Mouse (Mus musculus) hindbrain, embryonic 13.5 days (tissue): Measurements from ENCODE around the gene Oasl2. TPM values are rescaled to one million over a fixed set of nuclear protein-coding genes. Genes with fewer than 3 reads are reported as not detected.
"Not testable (repeated sequence)": the region's sequence is repeated elsewhere in the genome, so short reads cannot be mapped to it uniquely, and the experiment has no call there.

Experiments
- ATAC-seq: fragments of 200-750 bp; cut with Nextera tagmentation; 2 replicates; pipeline ENCODE4 v1.8.0; 2017; ENCODE audit warnings: moderate TSS enrichment; ENCODE audit not compliant: low FRiP score
- H3K27ac ChIP-seq: fragments of 300-500 bp; sonication (generic); 2 replicates; pipeline ENCODE4 v1.5.1; 2015; ENCODE audit warnings: inconsistent platforms, mild to moderate bottlenecking, moderate library complexity
- H3K27me3 ChIP-seq: fragments of 300-500 bp; sonication (generic); 2 replicates; pipeline ENCODE4 v1.6.1; 2015; ENCODE audit warnings: mild to moderate bottlenecking, inconsistent platforms
- H3K36me3 ChIP-seq: fragments of 300-500 bp; sonication (generic); 2 replicates; pipeline ENCODE4 v1.6.1; 2015; ENCODE audit warnings: mild to moderate bottlenecking, inconsistent platforms
- H3K4me1 ChIP-seq: fragments of 300-500 bp; sonication (generic); replicated peaks from 2 replicates; pipeline ENCODE4 v1.6.1; 2015; ENCODE audit warnings: inconsistent platforms
- H3K4me2 ChIP-seq: fragments of 300-500 bp; sonication (generic); 2 replicates; pipeline ENCODE4 v1.6.1; 2015; ENCODE audit warnings: inconsistent platforms, mild to moderate bottlenecking, moderate library complexity
- H3K4me3 ChIP-seq: fragments of 300-500 bp; sonication (generic); 2 replicates; pipeline ENCODE4 v1.5.1; 2015; ENCODE audit warnings: mild to moderate bottlenecking, inconsistent platforms
- H3K9ac ChIP-seq: fragments of 300-500 bp; sonication (generic); 2 replicates; pipeline ENCODE4 v1.6.1; 2015; ENCODE audit warnings: mild to moderate bottlenecking, inconsistent platforms
- H3K9me3 ChIP-seq: fragments of 300-500 bp; sonication (generic); 2 replicates; pipeline ENCODE4 v1.6.1; 2016; ENCODE audit warnings: inconsistent platforms
- WGBS: fragments of 180-500 bp; shearing (Covaris S2); methylation state at CpG from one replicate; pipeline ENCODE4 v1.1.7; 2015; 5-methylcytosine and 5-hydroxymethylcytosine counted together
- polyA plus RNA-seq: library from polyadenylated mRNA; unstranded; fragments of >200 nt; fragmentation: Nextera tagmentation; extraction: Ambion mirVana; gene quantifications from 2 replicates; pipeline ENCODE4 v1.2.1, GENCODE M21; 2015

The Oasl2 gene
- polyA plus RNA-seq, 1 experiment from 2014 or later, result 3.5 TPM

DNA sequence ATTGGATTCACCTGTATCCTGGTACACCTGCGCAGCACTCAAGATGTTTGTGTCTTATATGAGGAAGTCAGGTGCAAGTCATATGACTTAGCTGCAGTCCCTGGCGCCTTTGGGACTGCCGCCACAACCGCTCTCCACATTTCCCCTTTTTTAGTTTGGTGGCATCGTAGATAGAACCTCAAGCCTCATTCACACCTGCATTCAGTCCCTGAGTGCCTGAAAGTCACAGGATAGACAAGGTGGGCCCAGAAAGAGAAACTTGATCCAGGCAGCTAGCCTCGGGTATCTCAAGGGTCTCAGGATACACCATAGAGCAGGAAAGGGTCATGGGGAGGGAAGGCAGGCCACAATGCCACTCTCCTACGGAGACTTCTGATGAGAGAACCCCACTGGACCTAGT, 14.4 kb upstream of the Oasl2 start:
- not testable (repeated sequence) for H3K36me3 ChIP-seq, H3K27me3 ChIP-seq, H3K9me3 ChIP-seq, H3K9ac ChIP-seq, H3K4me2 ChIP-seq, H3K4me1 ChIP-seq, H3K4me3 ChIP-seq, ATAC-seq, H3K27ac ChIP-seq
- WGBS, result 89% methylated on average over 7 of the region's 7 CpGs

DNA sequence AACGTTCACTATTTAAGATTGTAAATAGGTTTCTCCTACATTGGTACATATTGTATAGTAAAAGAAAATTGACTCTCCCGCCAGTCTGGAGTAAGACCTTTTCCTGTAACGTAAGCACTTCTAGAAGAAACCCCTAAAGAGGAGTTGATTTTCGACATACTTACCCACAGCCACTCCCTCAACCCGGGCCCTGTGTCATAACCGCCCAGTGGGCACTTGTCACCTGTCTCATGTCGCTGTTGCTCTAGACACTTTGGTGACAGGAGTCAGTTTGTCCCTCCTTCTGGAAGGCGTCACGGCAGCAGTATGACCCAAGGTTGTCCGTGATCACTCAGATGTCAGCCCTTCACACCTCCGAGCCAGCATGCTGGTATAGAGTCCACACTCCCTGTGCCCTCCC, 13.7 kb upstream of the Oasl2 start:
- H3K36me3 ChIP-seq, result no peaks in the 10 kb centered on the region
- H3K9ac ChIP-seq, result no peak overlapping the region
- no peaks in the 10 kb centered on the region for H3K9me3 ChIP-seq
- WGBS, result 94% methylated on average over 11 of the region's 11 CpGs
- no peak overlapping the region for H3K27ac ChIP-seq
- H3K4me3 ChIP-seq, result no peak overlapping the region
- no peak for ATAC-seq
- no peaks in the 10 kb centered on the region for H3K4me1 ChIP-seq
- no peak overlapping the region for H3K4me2 ChIP-seq
- H3K27me3 ChIP-seq, result no peaks in the 10 kb centered on the region

DNA sequence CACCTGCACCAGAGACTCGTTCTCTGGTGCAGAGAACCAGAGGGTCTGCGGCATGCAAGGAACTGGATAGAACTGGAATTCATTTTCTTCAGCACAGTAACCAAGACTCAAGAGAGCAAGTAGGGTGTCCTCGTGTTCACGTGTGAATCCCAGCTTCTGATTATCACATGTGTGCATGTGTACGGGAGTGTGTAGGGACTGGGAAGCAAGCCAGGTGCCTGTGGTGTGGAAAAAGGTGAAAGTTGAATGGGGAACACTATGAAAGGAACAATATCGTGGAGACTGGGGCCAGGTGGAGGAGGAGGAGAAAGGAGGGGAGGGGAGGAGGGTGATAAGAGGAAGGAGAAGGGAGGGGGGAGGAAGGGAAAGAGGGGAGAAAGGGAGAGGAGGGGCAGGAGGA, 9.9 kb upstream of the Oasl2 start:
- H3K27me3 ChIP-seq, result no peaks in the 10 kb centered on the region
- ATAC-seq, result no peak
- H3K27ac ChIP-seq, result no peak overlapping the region
- 83% methylated on average over 6 of the region's 6 CpGs for WGBS
- H3K4me3 ChIP-seq, result no peak overlapping the region
- no peaks in the 10 kb centered on the region for H3K9me3 ChIP-seq
- no peaks in the 10 kb centered on the region for H3K4me1 ChIP-seq
- no peak overlapping the region for H3K4me2 ChIP-seq
- no peak overlapping the region for H3K9ac ChIP-seq
- no peaks in the 10 kb centered on the region for H3K36me3 ChIP-seq

DNA sequence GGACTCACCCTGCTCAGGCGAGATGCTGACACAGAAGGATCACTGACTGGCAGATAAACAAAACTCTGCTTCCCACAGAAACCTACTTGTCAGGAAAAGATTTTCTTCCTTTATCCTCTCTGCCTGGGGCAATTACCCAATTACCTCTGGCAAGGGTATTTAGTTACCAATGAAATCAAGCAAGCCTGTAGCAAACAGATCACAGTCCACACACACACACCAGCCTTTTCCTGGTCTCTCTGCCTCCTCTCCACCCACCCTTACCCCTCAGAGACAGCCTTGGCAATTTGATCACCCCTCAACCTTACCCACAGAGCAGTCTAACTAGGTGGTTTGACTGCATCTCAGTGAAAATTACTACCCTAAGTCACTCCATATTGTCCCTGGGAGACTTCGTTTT, 7.7 kb upstream of the Oasl2 start:
- Histone ChIP-seq H3K9me3 (no peaks in the 10 kb centered on the region), H3K27ac (no peak overlapping the region), H3K27me3 (no peaks in the 10 kb centered on the region), H3K4me2 (no peak overlapping the region), H3K36me3 (no peaks in the 10 kb centered on the region), H3K4me1 (no peaks in the 10 kb centered on the region), H3K9ac (no peak overlapping the region), H3K4me3 (no peak overlapping the region)
- 90% methylated on average over 2 of the region's 2 CpGs for WGBS
- no peak for ATAC-seq

DNA sequence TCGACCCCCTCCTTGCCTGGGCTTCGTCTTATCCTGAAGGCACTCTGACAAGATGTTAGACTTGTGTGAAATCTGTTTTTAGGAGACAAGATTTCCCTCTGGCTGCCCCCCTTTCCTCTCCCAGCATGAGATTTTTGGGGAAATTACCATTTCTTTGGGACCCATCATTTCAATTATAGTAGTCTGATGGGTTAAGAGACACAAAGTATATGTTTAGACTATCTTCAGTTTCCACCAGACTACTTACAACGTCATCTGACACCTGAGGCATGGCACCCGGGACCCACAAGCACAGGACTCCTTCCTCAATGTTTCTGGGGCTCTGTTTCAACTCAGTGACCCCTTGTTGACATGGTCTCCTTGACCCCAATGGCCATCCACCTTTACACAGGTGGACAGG, 1.2 kb upstream of the Oasl2 start:
- Histone ChIP-seq H3K4me2 (no peak overlapping the region), H3K4me1 (0 out of 2 replicates have a peak, but pooled peaks cover 7% of the 10 kb centered on the region), H3K9me3 (no peaks in the 10 kb centered on the region), H3K27ac (no peak overlapping the region), H3K4me3 (no peak overlapping the region), H3K9ac (no peak overlapping the region), H3K27me3 (no peaks in the 10 kb centered on the region), H3K36me3 (no peaks in the 10 kb centered on the region)
- WGBS, result 86% methylated on average over 4 of the region's 4 CpGs
- no peak for ATAC-seq

DNA sequence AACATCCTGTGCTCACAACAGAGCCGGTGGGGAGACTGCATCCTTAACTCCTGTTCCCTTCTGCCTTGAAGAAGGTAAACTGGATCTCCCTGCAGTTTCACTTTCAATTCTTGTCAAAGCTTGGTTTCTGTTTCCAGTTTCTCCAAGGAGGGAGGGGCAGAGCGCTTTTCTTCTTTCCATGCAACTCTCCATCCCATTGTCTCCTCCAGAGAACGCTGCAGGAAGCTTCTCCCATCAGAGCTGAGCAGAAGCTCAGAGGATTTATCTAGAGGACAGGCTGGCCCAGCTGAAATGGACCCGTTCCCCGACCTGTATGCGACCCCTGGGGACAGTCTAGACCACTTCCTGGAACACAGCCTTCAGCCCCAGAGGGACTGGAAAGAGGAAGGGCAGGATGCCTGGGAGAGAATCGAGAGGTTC, 648 bp downstream of the Oasl2 start:
- H3K4me3 ChIP-seq, result no peak overlapping the region
- WGBS, result 13% methylated on average over 7 of the region's 7 CpGs
- no peak overlapping the region for H3K27ac ChIP-seq
- no peak overlapping the region for H3K9ac ChIP-seq
- H3K9me3 ChIP-seq, result no peaks in the 10 kb centered on the region
- no peaks in the 10 kb centered on the region for H3K27me3 ChIP-seq
- H3K4me1 ChIP-seq, result 0 out of 2 replicates have a peak, but pooled peaks cover 7% of the 10 kb centered on the region
- no peaks in the 10 kb centered on the region for H3K36me3 ChIP-seq
- peak overlapping the region; percentile 6; the same call in 1 of the 2 replicates for H3K4me2 ChIP-seq
- ATAC-seq, result no peak

DNA sequence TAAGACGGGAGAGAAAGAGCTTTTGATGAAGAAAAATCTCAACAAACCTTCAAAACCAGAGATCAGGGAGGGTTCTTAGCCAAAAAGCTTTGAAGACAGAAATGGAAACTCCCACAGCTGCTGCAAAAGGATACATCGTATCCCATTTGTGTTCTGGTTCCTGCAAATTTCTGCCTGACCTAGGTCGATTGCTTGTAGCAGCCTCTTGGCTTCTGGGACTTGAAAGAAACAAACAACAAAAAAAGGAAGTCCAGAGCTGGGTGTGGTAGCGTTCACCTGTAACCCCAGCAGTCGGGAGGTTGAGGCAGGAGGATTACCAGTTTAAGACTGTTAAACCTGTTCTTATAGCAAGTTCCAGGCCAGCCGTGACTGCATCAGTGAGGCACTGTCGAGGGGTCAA, 2.1 kb downstream of the Oasl2 start:
- H3K36me3 ChIP-seq, result no peaks in the 10 kb centered on the region
- no peak for ATAC-seq
- no peak overlapping the region for H3K27ac ChIP-seq
- H3K9ac ChIP-seq, result no peak overlapping the region
- no peak overlapping the region for H3K4me2 ChIP-seq
- H3K9me3 ChIP-seq, result no peaks in the 10 kb centered on the region
- no peak overlapping the region for H3K4me3 ChIP-seq
- WGBS, result 81% methylated on average over 7 of the region's 7 CpGs
- H3K27me3 ChIP-seq, result no peaks in the 10 kb centered on the region
- 0 out of 2 replicates have a peak, but pooled peaks cover 7% of the 10 kb centered on the region for H3K4me1 ChIP-seq

DNA sequence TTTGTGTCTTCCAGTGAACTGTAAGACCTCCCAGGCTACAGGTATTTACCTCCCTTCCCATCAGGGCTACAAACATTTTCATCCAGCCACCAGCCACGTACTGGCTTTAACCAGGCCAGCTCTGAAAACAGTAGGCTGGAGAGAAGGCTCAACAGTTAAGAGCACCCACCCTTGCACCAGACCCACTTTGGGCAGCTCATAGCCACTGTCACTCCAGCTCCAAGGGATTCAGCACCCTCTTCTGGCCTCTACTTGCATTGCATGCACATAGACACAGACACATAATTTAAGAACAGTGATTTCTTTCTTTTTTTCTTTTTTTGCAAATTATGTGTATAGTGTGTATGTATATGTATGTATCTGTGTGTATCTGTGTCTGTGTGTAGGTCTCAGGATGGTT, 5.7 kb downstream of the Oasl2 start:
- H3K36me3 ChIP-seq, result no peaks in the 10 kb centered on the region
- no peaks in the 10 kb centered on the region for H3K9me3 ChIP-seq
- H3K27me3 ChIP-seq, result no peaks in the 10 kb centered on the region
- ATAC-seq, result no peak
- no peak overlapping the region for H3K27ac ChIP-seq
- H3K4me1 ChIP-seq, result 0 out of 2 replicates have a peak, but pooled peaks cover 2% of the 10 kb centered on the region
- H3K9ac ChIP-seq, result no peak overlapping the region
- H3K4me3 ChIP-seq, result no peak overlapping the region
- H3K4me2 ChIP-seq, result no peak overlapping the region
- WGBS, result 28% methylated on average over 1 of the region's 1 CpGs

DNA sequence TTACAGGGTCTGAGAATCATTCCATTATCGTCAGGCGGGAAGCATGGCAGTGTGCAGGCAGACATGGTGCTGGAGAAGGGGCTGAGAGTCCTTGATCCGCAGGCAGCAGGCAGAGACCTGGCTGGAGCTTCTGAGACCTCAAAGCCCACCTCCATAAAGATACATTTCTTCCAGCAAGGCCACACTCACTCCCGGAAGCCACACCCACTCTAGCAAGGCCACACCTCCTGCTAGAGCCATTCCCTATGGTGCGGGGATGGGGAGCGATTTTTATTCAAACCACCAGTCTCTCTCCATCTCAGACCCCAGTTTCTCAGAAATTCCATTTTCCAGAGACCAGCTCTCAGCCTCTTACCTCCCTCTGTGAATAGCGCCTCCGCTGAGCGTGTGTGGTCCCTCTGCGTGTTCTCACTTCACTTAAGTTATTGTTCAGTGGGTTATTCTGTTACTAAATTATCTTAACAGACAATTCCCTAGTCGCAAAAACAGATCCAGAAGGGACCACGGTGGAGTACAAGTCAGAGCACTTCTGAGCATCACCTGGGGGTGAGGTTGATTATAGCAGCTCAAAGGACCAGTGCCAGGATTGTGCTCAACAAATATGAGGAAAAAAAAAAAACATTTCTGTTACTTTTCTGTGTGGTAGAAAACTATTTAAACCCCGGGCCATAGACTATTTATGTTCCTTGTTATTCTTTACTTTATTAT, 12.0 kb downstream of the Oasl2 start:
- H3K27me3 ChIP-seq, result no peaks in the 10 kb centered on the region
- H3K27ac ChIP-seq, result no peak overlapping the region
- ATAC-seq, result no peak
- no peak overlapping the region for H3K9ac ChIP-seq
- 49% methylated on average over 13 of the region's 13 CpGs for WGBS
- no peaks in the 10 kb centered on the region for H3K36me3 ChIP-seq
- no peaks in the 10 kb centered on the region for H3K9me3 ChIP-seq
- no peak overlapping the region for H3K4me3 ChIP-seq
- no peak overlapping the region for H3K4me2 ChIP-seq
- H3K4me1 ChIP-seq, result no peaks in the 10 kb centered on the region

DNA sequence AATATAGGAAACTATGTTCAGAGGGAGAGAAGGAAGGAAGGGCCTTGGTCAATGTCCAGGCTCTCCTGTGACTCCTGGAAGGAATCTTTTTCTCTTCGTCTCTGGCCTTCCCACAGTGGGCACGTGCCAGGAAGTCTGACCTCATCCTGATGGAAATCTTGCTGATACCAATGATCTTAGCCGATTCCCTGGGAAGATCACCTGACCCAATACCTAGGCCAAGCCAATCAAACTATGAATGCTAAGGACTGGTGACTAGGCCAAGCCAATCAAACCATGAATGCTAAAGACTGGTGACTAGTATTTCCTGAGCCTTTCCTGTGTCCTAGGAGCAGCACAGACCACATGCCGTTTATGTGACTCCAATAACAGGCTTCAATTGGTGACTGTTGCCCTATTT, 16.9 kb downstream of the Oasl2 start:
- ATAC-seq, result no peak
- no peaks in the 10 kb centered on the region for H3K4me1 ChIP-seq
- no peak overlapping the region for H3K27ac ChIP-seq
- no peak overlapping the region for H3K9ac ChIP-seq
- H3K9me3 ChIP-seq, result no peaks in the 10 kb centered on the region
- H3K27me3 ChIP-seq, result no peaks in the 10 kb centered on the region
- WGBS, result 78% methylated on average over 4 of the region's 4 CpGs
- H3K4me2 ChIP-seq, result no peak overlapping the region
- no peak overlapping the region for H3K4me3 ChIP-seq
- H3K36me3 ChIP-seq, result no peaks in the 10 kb centered on the region

DNA sequence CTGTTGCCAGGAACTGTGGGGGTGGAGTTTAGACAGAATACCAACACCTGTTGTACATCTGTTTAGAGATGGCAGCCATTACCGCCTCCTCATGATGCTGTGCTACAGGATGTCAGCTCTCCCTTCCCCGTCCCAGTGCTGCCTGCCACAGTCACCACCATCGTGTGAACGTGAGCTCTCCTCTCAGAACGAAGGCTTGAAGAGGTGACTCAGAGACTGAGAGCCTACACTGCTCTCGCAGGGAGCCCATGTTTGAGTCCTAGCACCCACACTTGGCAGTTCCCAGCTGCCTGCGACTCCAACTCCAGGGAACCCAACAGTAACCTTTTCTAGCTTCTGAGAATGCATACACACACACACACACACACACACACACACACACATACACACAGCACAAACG, 18.1 kb downstream of the Oasl2 start:
- Histone ChIP-seq H3K4me3 (no peak overlapping the region), H3K36me3 (no peaks in the 10 kb centered on the region), H3K9me3 (no peaks in the 10 kb centered on the region), H3K9ac (no peak overlapping the region), H3K27me3 (no peaks in the 10 kb centered on the region), H3K4me2 (no peak overlapping the region), H3K4me1 (no peaks in the 10 kb centered on the region), H3K27ac (no peak overlapping the region)
- 82% methylated on average over 8 of the region's 8 CpGs for WGBS
- no peak for ATAC-seq

DNA sequence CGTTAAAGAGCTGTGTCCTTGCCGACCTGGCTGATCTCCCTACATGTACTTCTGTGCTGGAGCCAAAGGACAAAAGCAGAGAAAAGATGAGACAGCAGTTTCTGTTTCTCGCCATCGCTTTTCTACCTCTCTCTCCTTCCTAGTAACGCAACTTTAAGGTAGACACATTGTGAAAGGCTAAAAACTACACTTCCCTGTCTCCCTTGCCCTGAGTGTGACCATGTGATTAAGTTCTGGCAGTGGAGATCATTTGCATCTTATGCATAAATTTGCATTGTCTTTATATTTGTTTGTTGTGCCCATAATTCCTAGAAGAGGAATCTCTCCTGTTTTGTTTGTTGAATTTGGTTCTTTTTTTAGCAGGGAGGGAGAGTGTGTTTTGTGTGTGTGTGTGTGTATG, 19.1 kb downstream of the Oasl2 start:
- WGBS, result 76% methylated on average over 5 of the region's 5 CpGs
- Histone ChIP-seq H3K4me1 (no peaks in the 10 kb centered on the region), H3K36me3 (no peaks in the 10 kb centered on the region), H3K4me3 (no peak overlapping the region), H3K9ac (no peak overlapping the region), H3K27ac (no peak overlapping the region), H3K27me3 (no peaks in the 10 kb centered on the region), H3K4me2 (no peak overlapping the region), H3K9me3 (no peaks in the 10 kb centered on the region)
- ATAC-seq, result no peak

DNA sequence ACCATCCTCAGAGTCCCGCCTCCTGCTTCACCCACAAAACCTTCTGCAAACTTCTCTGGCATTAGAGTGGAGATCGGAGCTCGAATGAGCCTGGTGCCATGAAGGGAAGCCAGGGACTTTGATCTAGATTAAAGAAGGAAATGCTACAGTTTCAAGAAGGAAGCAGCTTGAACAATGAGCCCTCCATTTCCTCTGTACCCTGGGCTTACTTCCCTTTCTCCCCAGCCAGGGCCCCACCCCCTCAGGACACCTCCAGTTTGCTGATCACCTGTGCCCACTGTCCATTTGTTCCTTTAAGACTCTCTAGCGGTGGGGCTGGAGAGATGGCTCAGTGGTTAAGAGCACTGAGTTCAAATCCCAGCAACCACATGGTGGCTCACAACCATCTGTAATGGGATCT, 20.0 kb downstream of the Oasl2 start:
- Histone ChIP-seq H3K9ac (no peak overlapping the region), H3K4me3 (no peak overlapping the region), H3K27me3 (no peaks in the 10 kb centered on the region), H3K36me3 (no peaks in the 10 kb centered on the region), H3K4me2 (no peak overlapping the region), H3K9me3 (no peaks in the 10 kb centered on the region), H3K27ac (no peak overlapping the region), H3K4me1 (no peaks in the 10 kb centered on the region)
- 88% methylated on average over 4 of the region's 4 CpGs for WGBS
- no peak for ATAC-seq
